Mouse (Mus musculus) liver, embryonic 11.5 days (tissue): Measurements from ENCODE around the gene Rnaset2a. TPM values are rescaled to one million over a fixed set of nuclear protein-coding genes. Genes with fewer than 3 reads are reported as not detected.
"Not testable (repeated sequence)": the region's sequence is repeated elsewhere in the genome, so short reads cannot be mapped to it uniquely, and the experiment has no call there.

Source experiments
- ATAC-seq: fragments of 200-750 bp; cut with Nextera tagmentation; replicated peaks from 2 replicates; pipeline ENCODE4 v1.8.0; 2017; ENCODE audit warnings: moderate number of reproducible peaks, mild to moderate bottlenecking, moderate TSS enrichment, moderate library complexity; ENCODE audit not compliant: low FRiP score
- DNase-seq: peaks from one replicate; pipeline ENCODE4 v3.0.0-alpha.2; 2017; ENCODE audit warnings: low spot score
- H3K27ac ChIP-seq: fragments of 300-500 bp; sonication (generic); 2 replicates; pipeline ENCODE4 v1.5.1; 2014; ENCODE audit warnings: mild to moderate bottlenecking, low read depth, low read length, control low read depth
- H3K27me3 ChIP-seq: fragments of 300-500 bp; sonication (generic); replicated peaks from 2 replicates; pipeline ENCODE4 v1.6.1; 2014; ENCODE audit warnings: low read length, mixed read lengths; ENCODE audit not compliant: control insufficient read depth, insufficient read depth
- H3K36me3 ChIP-seq: fragments of 300-500 bp; sonication (generic); 2 replicates; pipeline ENCODE4 v1.6.1; 2014; ENCODE audit warnings: mild to moderate bottlenecking, low read length, moderate library complexity, mixed read lengths; ENCODE audit not compliant: control insufficient read depth, insufficient read depth
- H3K4me1 ChIP-seq: fragments of 300-500 bp; sonication (generic); replicated peaks from 2 replicates; pipeline ENCODE4 v1.6.1; 2014; ENCODE audit warnings: low read length, mixed read lengths; ENCODE audit not compliant: control insufficient read depth, insufficient read depth
- H3K4me2 ChIP-seq: fragments of 300-500 bp; sonication (generic); 2 replicates; pipeline ENCODE4 v1.6.1; 2014; ENCODE audit warnings: mild to moderate bottlenecking, control low read depth, moderate library complexity
- H3K4me3 ChIP-seq: fragments of 300-500 bp; sonication (generic); 2 replicates; pipeline ENCODE4 v1.5.1; 2014; ENCODE audit warnings: low read depth, low read length, control low read depth
- H3K9ac ChIP-seq: fragments of 300-500 bp; sonication (generic); 2 replicates; pipeline ENCODE4 v1.6.1; 2014; ENCODE audit warnings: low read depth, low read length, control low read depth
- H3K9me3 ChIP-seq: fragments of 300-500 bp; sonication (generic); 2 replicates; pipeline ENCODE4 v1.6.1; 2016; ENCODE audit warnings: low read length, inconsistent platforms, mixed read lengths; ENCODE audit not compliant: control insufficient read depth
- WGBS: fragments of 180-500 bp; shearing (Covaris S2); extraction: QIAGEN DNeasy Blood & Tissue Kit; methylation state at CpG from one replicate; pipeline ENCODE4 v1.1.7; 2014; 5-methylcytosine and 5-hydroxymethylcytosine counted together
- polyA plus RNA-seq: library from polyadenylated mRNA; unstranded; fragments of >200 nt; fragmentation: Nextera tagmentation; extraction: Ambion mirVana; gene quantifications from 2 replicates; pipeline ENCODE4 v1.2.1, GENCODE M21; 2014

Rnaset2a gene
- polyA plus RNA-seq, 1 experiment from 2014 or later = 19.3 TPM

DNA sequence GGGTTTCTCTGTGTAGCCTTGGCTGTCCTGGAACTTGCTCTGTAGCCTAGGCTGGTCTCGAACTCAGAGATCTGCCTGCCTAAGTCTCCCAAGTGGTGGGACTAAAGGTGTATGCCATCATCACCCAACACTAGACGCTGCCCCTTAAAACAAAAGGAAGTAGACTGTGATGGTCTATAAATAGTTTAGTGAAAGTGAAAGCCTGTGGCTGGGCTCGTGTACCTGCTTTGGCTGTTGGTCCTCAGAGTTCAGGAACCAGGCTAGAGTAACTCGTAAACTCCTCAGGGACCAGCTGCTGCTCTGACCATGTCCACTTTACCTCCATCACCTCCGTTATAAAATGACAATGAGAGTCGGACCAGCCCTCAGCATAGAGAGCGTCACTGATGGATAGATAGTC is 22.4 kb upstream of the Rnaset2a start:
- WGBS = 81% methylated on average over 7 of the region's 7 CpGs
- Histone ChIP-seq H3K4me1 (no peaks in the 10 kb centered on the region), H3K4me2 (no peak overlapping the region), H3K4me3 (no peak overlapping the region), H3K27me3 (no peaks in the 10 kb centered on the region), H3K9me3 (no peaks in the 10 kb centered on the region), H3K36me3 (peaks cover 21% of the 10 kb centered on the region), H3K9ac (no peak overlapping the region), H3K27ac (no peak overlapping the region)
- ATAC-seq (no peak), DNase-seq (no peak)

DNA sequence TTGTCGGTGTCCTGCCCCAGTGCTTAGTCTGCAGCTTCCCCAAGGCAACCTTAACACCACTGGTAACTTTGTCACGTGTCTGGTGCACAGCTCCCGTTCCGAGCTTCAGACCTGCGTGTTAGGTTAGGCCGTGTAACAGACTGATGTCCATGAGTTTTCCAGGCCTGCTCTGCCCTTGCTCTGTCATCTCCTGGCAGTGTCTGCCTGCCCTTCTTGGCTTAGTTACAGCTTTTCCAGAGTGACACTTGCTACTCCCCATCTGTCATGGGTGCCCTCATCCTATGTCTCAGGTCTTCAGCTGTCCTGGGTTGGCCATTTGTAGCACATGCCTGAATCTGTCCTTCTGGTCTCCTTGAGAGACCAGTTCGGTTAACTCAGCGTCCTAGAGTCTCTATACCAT is 19.5 kb upstream of the Rnaset2a start:
- DNase-seq, H3K4me3 ChIP-seq, H3K27me3 ChIP-seq, H3K4me2 ChIP-seq, H3K9me3 ChIP-seq, H3K9ac ChIP-seq, H3K27ac ChIP-seq, ATAC-seq, H3K4me1 ChIP-seq: not testable (repeated sequence)
- WGBS = 92% methylated on average over 6 of the region's 8 CpGs
- H3K36me3 ChIP-seq = peaks cover 13% of the 10 kb centered on the region

DNA sequence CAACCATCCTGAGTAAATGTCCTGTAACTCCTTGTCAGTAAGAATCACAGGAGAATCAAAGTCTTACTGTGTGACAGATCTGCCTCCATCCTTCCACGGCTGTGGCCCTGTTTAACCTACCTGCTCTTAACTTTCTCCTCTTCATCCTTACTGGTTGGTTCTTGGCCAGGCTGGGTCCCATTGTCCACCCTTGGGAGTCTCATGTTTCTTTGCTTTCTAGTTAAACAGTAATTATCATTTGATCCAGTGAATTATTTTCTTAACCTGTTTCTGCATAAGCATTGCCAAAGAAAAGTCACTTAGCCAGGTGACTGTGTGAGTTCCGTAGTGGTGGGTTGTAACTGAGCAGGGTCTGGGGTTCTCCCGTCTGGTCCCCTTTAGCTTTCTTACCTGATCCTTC is 18.6 kb upstream of the Rnaset2a start:
- not testable (repeated sequence) for DNase-seq, H3K27me3 ChIP-seq, H3K36me3 ChIP-seq, H3K4me1 ChIP-seq, H3K9me3 ChIP-seq, H3K9ac ChIP-seq, H3K27ac ChIP-seq, ATAC-seq
- 65% methylated on average over 2 of the region's 3 CpGs for WGBS
- Histone ChIP-seq H3K4me2 (peak overlapping the region; percentile 51), H3K4me3 (peak overlapping the region; percentile 57)

DNA sequence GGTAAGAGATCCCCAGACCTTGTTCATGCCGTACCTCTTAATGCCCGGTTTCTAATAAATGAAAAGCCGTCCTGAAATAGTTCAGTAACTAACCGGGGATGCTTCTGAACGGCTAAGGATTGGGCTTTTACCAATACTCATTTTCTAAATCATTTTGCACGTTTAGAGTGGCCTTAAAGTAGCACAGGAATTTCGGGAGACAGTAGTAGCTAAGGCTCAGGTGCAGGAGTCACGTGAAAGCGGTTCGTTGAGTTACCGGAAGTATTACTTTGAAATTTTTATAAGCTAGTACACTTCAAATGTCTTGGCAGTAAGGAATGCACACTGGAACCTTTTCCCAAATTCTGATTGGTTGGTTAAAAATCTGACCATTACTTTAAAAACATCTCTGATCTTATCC is 18.1 kb upstream of the Rnaset2a start:
- H3K27me3 ChIP-seq, DNase-seq, H3K36me3 ChIP-seq, H3K4me1 ChIP-seq, H3K9me3 ChIP-seq, ATAC-seq, H3K27ac ChIP-seq: not testable (repeated sequence)
- WGBS = under 1% methylated on average over 10 of the region's 11 CpGs
- Histone ChIP-seq H3K4me3 (peak overlapping the region; percentile 57), H3K9ac (peak overlapping the region; percentile 66; the same call in 1 of the 2 replicates), H3K4me2 (peak overlapping the region; percentile 51)

DNA sequence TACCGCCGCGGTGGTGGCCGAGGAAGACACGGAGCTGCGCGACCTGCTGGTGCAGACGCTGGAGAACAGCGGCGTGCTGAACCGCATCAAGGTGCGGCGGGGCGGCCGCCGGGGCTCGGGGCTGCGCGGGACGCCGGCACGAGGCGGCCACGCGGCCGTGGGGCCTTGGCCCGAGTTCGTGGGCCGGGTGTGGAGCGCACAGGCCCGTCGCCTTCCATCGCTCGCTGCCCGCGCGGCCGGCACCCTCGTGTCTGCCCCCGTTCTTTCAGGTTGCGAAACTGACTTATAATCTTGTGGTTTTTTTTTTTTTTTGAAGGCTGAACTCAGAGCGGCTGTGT is 17.7 kb upstream of the Rnaset2a start:
- not testable (repeated sequence) for H3K27ac ChIP-seq, H3K9me3 ChIP-seq, H3K36me3 ChIP-seq, H3K4me1 ChIP-seq, H3K27me3 ChIP-seq
- H3K4me3 ChIP-seq = peak overlapping the region; percentile 57
- peak; percentile 51 for DNase-seq
- peak; percentile 42 for ATAC-seq
- under 1% methylated on average over 39 of the region's 42 CpGs for WGBS
- H3K4me2 ChIP-seq = peak overlapping the region; percentile 51; the same call in 1 of the 2 replicates
- H3K9ac ChIP-seq = peak overlapping the region; percentile 66

DNA sequence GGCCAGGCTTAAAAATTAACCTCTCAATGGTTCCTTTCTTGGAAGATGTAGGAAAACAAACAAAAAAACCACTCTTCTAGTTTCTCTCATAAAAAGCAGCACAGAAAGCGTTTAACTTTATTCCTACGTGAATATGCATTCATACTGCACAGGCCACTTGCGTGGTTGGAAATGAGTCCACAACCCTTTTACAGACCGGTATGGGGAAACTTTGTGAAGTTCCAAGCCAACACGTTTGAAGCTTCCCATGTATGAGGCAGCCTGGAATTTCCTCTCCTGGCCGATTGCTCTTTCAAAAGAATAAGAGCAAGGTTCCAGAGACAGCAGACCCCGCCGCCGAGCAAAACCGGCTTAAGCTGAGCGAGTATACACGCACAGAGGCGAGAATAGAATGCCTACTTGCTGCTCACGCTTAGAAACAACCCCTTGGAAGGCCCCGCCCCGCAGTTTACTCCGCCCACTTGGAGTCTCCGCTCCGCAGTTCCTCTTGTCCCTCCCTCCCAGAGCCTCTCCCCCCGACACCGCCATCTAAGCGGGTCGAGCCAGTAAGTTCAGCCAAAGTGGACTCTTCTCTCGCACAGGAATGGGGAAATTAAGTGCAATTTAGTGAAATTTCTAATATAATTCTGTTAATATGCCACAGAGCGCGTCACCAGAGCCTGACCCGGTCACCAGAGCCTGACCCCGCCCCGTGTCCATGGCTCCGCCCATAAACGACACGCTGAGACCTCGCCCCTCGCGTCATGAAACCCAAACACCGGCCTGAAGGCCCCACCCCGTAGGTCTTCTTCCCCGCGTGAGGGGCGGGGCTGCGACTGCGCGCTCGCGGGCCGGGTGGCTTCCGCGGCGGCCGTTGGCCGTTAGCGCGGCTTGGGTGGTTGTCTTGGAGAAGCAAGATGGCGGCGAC is 17.1 kb upstream of the Rnaset2a start, which contains the start of gene Fgfr1op:
Gene Fgfr1op (plus strand): TSS at position 801 of the 907 bp plus-strand sequence.
- H3K27ac ChIP-seq, H3K27me3 ChIP-seq, H3K4me1 ChIP-seq, H3K9me3 ChIP-seq, H3K36me3 ChIP-seq, DNase-seq: not testable (repeated sequence)
- H3K4me2 ChIP-seq = peak within 1 kb of the TSS; percentile 51
- H3K4me3 ChIP-seq = peak within 1 kb of the TSS; percentile 57
- WGBS = 3% methylated on average over 12 of the region's 55 CpGs
- ATAC-seq = peak; percentile 97
- peak within 1 kb of the TSS; percentile 66 for H3K9ac ChIP-seq

DNA sequence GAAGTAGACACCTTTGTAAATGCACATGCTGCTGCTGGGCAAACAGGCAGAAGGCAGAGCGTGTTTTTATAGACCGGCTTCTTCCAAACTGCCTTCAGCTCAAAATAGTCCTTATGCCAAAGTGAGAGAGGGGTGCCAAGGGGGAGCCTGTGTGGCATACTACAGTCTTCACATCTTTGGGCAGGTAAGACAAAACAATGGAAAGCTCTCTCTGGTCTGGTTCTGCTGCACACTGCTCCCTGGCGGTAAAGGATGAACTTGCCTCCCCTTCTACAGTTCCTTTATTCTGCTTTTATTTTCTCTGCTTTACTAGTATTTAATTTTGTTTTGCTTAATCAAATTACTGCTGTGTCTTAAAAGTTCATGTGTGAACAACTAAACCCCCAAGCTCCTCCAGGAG is 13.1 kb upstream of the Rnaset2a start:
- H3K9ac ChIP-seq, H3K27ac ChIP-seq, H3K36me3 ChIP-seq, H3K27me3 ChIP-seq, H3K4me2 ChIP-seq, H3K9me3 ChIP-seq, H3K4me3 ChIP-seq, H3K4me1 ChIP-seq, ATAC-seq, DNase-seq: not testable (repeated sequence)
- WGBS = 54% methylated on average over 3 of the region's 3 CpGs

DNA sequence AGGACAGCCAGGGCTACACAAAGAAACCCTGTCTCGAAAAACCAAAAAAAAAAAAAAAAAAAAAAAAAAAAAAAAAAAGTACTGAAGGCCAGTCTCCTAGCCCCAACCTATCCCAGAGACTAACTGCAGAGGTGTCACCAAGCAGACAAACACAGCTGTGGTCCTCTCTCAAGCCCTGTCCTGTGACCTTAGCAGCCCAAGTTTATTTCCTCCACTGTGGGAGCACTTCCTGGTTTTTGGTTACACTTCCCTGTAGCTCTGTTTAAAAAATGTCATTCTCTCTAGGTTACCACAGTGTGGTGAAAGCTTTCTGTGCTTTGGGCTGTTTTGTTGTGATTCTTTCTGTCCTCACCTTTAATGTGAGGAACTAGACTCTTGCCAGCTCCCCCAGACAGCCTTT is 10.7 kb upstream of the Rnaset2a start:
- not testable (repeated sequence) for H3K4me3 ChIP-seq, ATAC-seq, DNase-seq

DNA sequence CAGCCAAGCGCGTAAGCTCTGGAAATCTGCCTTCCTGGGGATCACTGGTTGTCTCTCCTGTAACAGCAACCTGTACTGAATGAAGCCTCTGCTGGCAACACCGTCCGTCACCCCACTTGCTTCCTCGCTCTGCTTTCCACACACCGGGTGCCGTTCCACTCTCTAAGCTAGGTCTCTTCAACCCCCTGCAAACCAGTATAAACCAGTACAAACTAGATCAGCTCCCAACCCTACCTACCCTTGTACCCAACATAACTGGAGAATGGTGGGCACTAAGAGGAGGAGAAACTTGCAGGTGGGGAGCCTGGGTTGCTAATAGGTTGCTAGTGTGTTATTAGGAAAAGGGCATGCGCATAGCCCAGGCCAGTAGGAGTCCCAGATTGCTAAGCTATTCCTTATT is 8.1 kb upstream of the Rnaset2a start:
- WGBS = no CpG with 5 or more reads among the region's 8 CpGs
- not testable (repeated sequence) for DNase-seq, H3K27ac ChIP-seq, H3K36me3 ChIP-seq, H3K4me2 ChIP-seq, H3K4me3 ChIP-seq, H3K27me3 ChIP-seq, ATAC-seq, H3K4me1 ChIP-seq, H3K9ac ChIP-seq, H3K9me3 ChIP-seq

More for the DNA sequence above, 10.7 kb upstream of the Rnaset2a start:
- H3K36me3 ChIP-seq, H3K27me3 ChIP-seq, H3K9ac ChIP-seq, H3K4me1 ChIP-seq, H3K27ac ChIP-seq, H3K9me3 ChIP-seq, H3K4me2 ChIP-seq: not testable (repeated sequence)
- WGBS = no CpG with 5 or more reads among the region's 1 CpGs
